Mouse (Mus musculus): ENCODE data around the gene Afm. TPM values are rescaled to one million over a fixed set of nuclear protein-coding genes. Genes with fewer than 3 reads are reported as not detected.

The Afm gene
- not detected for polyA plus RNA-seq (2015; fragmentation: Illumina TruSeq; extraction: RNeasy Lipid Tissue Mini Kit (QIAGEN cat#74804); ENCODE audit: insufficient read depth, low replicate concordance)

GRCm38 (mm10) chr5:90518356-90519100, at the start of gene Afm:
TSS of gene Afm (plus strand) at chr5:90518932.

DNA sequence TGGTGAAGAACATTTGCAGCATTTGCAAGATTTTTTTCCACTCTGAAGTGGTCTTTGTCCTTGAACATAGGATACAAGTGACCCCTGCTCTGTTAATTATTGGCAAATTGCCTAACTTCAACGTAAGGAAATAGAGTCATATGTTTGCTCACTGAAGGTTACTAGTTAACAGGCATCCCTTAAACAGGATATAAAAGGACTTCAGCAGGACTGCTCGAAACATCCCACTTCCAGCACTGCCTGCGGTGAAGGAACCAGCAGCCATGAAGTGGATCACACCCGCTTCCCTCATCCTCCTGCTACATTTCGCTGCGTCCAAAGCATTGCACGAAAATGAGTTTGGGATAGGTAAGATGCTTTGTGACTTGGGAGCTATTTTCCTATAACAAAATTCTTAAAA, 28.2 kb upstream of the Afm start, which contains the start of gene Afp:
Gene Afp (plus strand): TSS at position 220 of the 400 bp plus-strand sequence.

DNA sequence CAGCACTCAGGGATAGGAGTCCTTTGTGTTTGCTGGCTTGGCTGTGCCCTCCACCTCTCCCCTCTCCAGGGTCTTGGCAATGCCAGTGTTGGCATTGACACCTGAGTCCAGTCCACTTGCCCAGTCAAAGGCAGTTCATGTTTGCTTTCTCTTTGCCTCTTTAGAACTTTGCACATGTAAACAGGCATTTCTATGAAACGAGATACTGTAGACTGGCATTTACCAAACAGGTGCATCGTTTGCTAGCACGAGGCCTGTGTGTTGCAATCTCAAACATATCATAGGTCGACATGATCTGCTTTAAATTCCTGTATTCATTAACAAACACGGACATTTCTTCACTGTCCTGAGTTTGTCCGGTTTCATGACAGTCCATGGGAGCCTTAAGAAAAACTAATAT, 42.0 kb downstream of the Afm start, which contains the start of gene 5830473C10Rik:
Gene 5830473C10Rik (plus strand): TSS at position 365 of the 400 bp plus-strand sequence.

Other genes starting within 250 kb of the Afm start
- 74.1 TPM for gene Ankrd17, start 152.4 kb upstream of the Afm start, polyA plus RNA-seq (2015; fragmentation: Illumina TruSeq; extraction: RNeasy Lipid Tissue Mini Kit (QIAGEN cat#74804); ENCODE audit: insufficient read depth, low replicate concordance)
- 10.3 TPM for gene Gm9958, start 151.7 kb upstream of the Afm start, polyA plus RNA-seq (2015; fragmentation: Illumina TruSeq; extraction: RNeasy Lipid Tissue Mini Kit (QIAGEN cat#74804); ENCODE audit: insufficient read depth, low replicate concordance)
- gene Alb, start 58.0 kb upstream of the Afm start, polyA plus RNA-seq (2015; fragmentation: Illumina TruSeq; extraction: RNeasy Lipid Tissue Mini Kit (QIAGEN cat#74804); ENCODE audit: insufficient read depth, low replicate concordance): not detected
- 5.7 TPM for gene Afp, start 28.2 kb upstream of the Afm start, polyA plus RNA-seq (2015; fragmentation: Illumina TruSeq; extraction: RNeasy Lipid Tissue Mini Kit (QIAGEN cat#74804); ENCODE audit: insufficient read depth, low replicate concordance)
- gene 5830473C10Rik, start 42.2 kb downstream of the Afm start, polyA plus RNA-seq (2015; fragmentation: Illumina TruSeq; extraction: RNeasy Lipid Tissue Mini Kit (QIAGEN cat#74804); ENCODE audit: insufficient read depth, low replicate concordance): not detected
- 6.1 TPM for gene Rassf6, start 121.7 kb downstream of the Afm start, polyA plus RNA-seq (2015; fragmentation: Illumina TruSeq; extraction: RNeasy Lipid Tissue Mini Kit (QIAGEN cat#74804); ENCODE audit: insufficient read depth, low replicate concordance)
- 1.7 TPM for gene Cxcl5, start 240.4 kb downstream of the Afm start, polyA plus RNA-seq (2015; fragmentation: Illumina TruSeq; extraction: RNeasy Lipid Tissue Mini Kit (QIAGEN cat#74804); ENCODE audit: insufficient read depth, low replicate concordance)
- gene Ppbp, start 249.6 kb downstream of the Afm start, polyA plus RNA-seq (2015; fragmentation: Illumina TruSeq; extraction: RNeasy Lipid Tissue Mini Kit (QIAGEN cat#74804); ENCODE audit: insufficient read depth, low replicate concordance): 117 TPM

All from spleen, adult 10 weeks (tissue).